Mouse (Mus musculus): ENCODE data around the gene Tln1. TPM values are rescaled to one million over a fixed set of nuclear protein-coding genes. Genes with fewer than 3 reads are reported as not detected.
"Not testable (repeated sequence)": the region's sequence is repeated elsewhere in the genome, so short reads cannot be mapped to it uniquely, and the experiment has no call there.

Tln1 gene
- total RNA-seq, 2 experiments from 2014 or later = 138 to 167 TPM

GRCm38 (mm10) chr4:43507938-43508665 is 54.4 kb downstream of the Tln1 start:
- peak; percentile 32 for ATAC-seq (replicated peaks; ENCODE audit: poor library complexity)

GRCm38 (mm10) chr4:43506536-43507185 is 55.8 kb downstream of the Tln1 start, which contains the start of gene Car9:
Gene Car9, plus strand, starts transcription at chr4:43506966.
- no peak for ATAC-seq (replicated peaks; ENCODE audit: poor library complexity)

GRCm38 (mm10) chr4:43506074-43506473 is 56.4 kb downstream of the Tln1 start:
- no peak for ATAC-seq (replicated peaks; ENCODE audit: poor library complexity)

- peak; percentile 27; the same call in 1 of the 2 replicates for ATAC-seq (replicated peaks; ENCODE audit: poor library complexity)
These were observed 58.2 kb downstream of the Tln1 start for GRCm38 (mm10) chr4:43504269-43504668.

GRCm38 (mm10) chr4:43503506-43503905 is 59.0 kb downstream of the Tln1 start:
- no peak for ATAC-seq (replicated peaks; ENCODE audit: poor library complexity)

- ATAC-seq (replicated peaks; ENCODE audit: poor library complexity) = no peak
These were observed 59.5 kb downstream of the Tln1 start for GRCm38 (mm10) chr4:43503041-43503440.

GRCm38 (mm10) chr4:43499407-43500333 is 62.8 kb downstream of the Tln1 start, which contains the start of gene Arhgef39:
Gene Arhgef39, minus strand, starts transcription at chr4:43499695.
- ATAC-seq (replicated peaks; ENCODE audit: poor library complexity) = peak; percentile 73

GRCm38 (mm10) chr4:43498983-43499382 is 63.5 kb downstream of the Tln1 start:
- peak; percentile 57 for ATAC-seq (replicated peaks; ENCODE audit: poor library complexity)

- ATAC-seq (replicated peaks; ENCODE audit: poor library complexity) = no peak
These were observed 64.5 kb downstream of the Tln1 start for GRCm38 (mm10) chr4:43497946-43498345.

GRCm38 (mm10) chr4:43497405-43497804 is 65.1 kb downstream of the Tln1 start:
- no peak for ATAC-seq (replicated peaks; ENCODE audit: poor library complexity)

GRCm38 (mm10) chr4:43496587-43496986 is 65.9 kb downstream of the Tln1 start:
- ATAC-seq (replicated peaks; ENCODE audit: poor library complexity) = no peak

- no peak for ATAC-seq (replicated peaks; ENCODE audit: poor library complexity)
These were observed 68.6 kb downstream of the Tln1 start for GRCm38 (mm10) chr4:43493846-43494240.

GRCm38 (mm10) chr4:43493186-43493845 is 69.2 kb downstream of the Tln1 start:
- peak; percentile 72 for ATAC-seq (replicated peaks; ENCODE audit: poor library complexity)

- ATAC-seq (replicated peaks; ENCODE audit: poor library complexity) = peak; percentile 90
These were observed 69.7 kb downstream of the Tln1 start, which contains the start of gene Ccdc107 for GRCm38 (mm10) chr4:43492821-43493185. Gene Ccdc107, plus strand, starts transcription at chr4:43492900.

GRCm38 (mm10) chr4:43492101-43492820 is 70.2 kb downstream of the Tln1 start:
- ATAC-seq (replicated peaks; ENCODE audit: poor library complexity) = no peak

- ATAC-seq (replicated peaks; ENCODE audit: poor library complexity) = peak; percentile 30
These were observed 71.7 kb downstream of the Tln1 start for GRCm38 (mm10) chr4:43490801-43491200.

GRCm38 (mm10) chr4:43489611-43490010 is 72.9 kb downstream of the Tln1 start:
- ATAC-seq (replicated peaks; ENCODE audit: poor library complexity) = no peak

GRCm38 (mm10) chr4:43485666-43486065 is 76.8 kb downstream of the Tln1 start:
- not testable (repeated sequence) for ATAC-seq (replicated peaks; ENCODE audit: poor library complexity)

GRCm38 (mm10) chr4:43483535-43484091 is 78.9 kb downstream of the Tln1 start, which contains the start of gene Sit1:
Gene Sit1, minus strand, starts transcription at chr4:43483734.
- ATAC-seq (replicated peaks; ENCODE audit: poor library complexity) = no peak

All from megakaryocyte progenitor cell, adult 5-6 weeks (primary cell).